Mouse (Mus musculus) liver, adult 2 months (tissue): ENCODE measurements around the gene 4930578G10Rik. TPM values are rescaled to one million over a fixed set of nuclear protein-coding genes. Genes with fewer than 3 reads are reported as not detected.

ENCODE experiments used
- DNase-seq: peaks from one replicate; pipeline ENCODE4 v3.0.0-alpha.2; 2011; ENCODE audit warnings: low read depth, low spot score; ENCODE audit errors: extremely low read depth
- H3K27ac ChIP-seq: fragments of 200-500 bp; replicated peaks from 2 replicates; pipeline ENCODE4 v1.5.1; 2012; ENCODE audit warnings: low read depth, mild to moderate bottlenecking, control low read depth, inconsistent platforms, low read length; ENCODE audit not compliant: insufficient read depth
- H3K27me3 ChIP-seq: fragments of 200-500 bp; 2 replicates; pipeline ENCODE4 v1.6.1; 2012; ENCODE audit warnings: mild to moderate bottlenecking, moderate library complexity, low read length, inconsistent platforms; ENCODE audit not compliant: control insufficient read depth, insufficient read depth
- H3K36me3 ChIP-seq: fragments of 200-500 bp; 2 replicates; pipeline ENCODE4 v1.6.1; 2012; ENCODE audit warnings: low read length, inconsistent platforms; ENCODE audit not compliant: control insufficient read depth, insufficient read depth
- H3K4me1 ChIP-seq: fragments of 200-500 bp; 2 replicates; pipeline ENCODE4 v1.6.1; 2011; ENCODE audit warnings: low read length; ENCODE audit not compliant: control insufficient read depth, insufficient read depth
- H3K4me3 ChIP-seq: fragments of 200-500 bp; 2 replicates; pipeline ENCODE4 v1.5.1; 2011; ENCODE audit warnings: low read depth, mild to moderate bottlenecking, control low read depth, low read length, moderate library complexity; ENCODE audit not compliant: insufficient read depth
- H3K79me2 ChIP-seq: fragments of 200-500 bp; 2 replicates; pipeline ENCODE4 v1.6.1; 2012; ENCODE audit warnings: inconsistent platforms, mild to moderate bottlenecking, low read length, moderate library complexity; ENCODE audit not compliant: control insufficient read depth, insufficient read depth
- H3K9ac ChIP-seq: fragments of 200-500 bp; 2 replicates; pipeline ENCODE4 v1.6.1; 2012; ENCODE audit warnings: low read depth, mild to moderate bottlenecking, control low read depth, inconsistent platforms, low read length
- CTCF ChIP-seq: fragments of 200-500 bp; IDR thresholded peaks from 2 replicates; pipeline ENCODE4 v1.5.1; 2011; ENCODE audit warnings: low read depth, low read length, control low read depth
- POLR2A ChIP-seq: fragments of 200-500 bp; IDR thresholded peaks from 2 replicates; pipeline ENCODE4 v1.6.1; 2011; ENCODE audit warnings: low read length, control low read depth; ENCODE audit not compliant: insufficient read depth; ENCODE audit errors: extremely low read depth
- WGBS: fragments of 180-500 bp; shearing (Covaris S2); methylation state at CpG from one replicate; pipeline ENCODE4 v1.1.7; 2018; 5-methylcytosine and 5-hydroxymethylcytosine counted together
- polyA plus RNA-seq: library from polyadenylated mRNA; depleted of rRNA; stranded (reverse); fragments of >200 nt; gene quantifications from 2 replicates; pipeline ENCODE4 v1.2.3, GENCODE M21; 2012; rRNA removed
- total RNA-seq: library from RNA; depleted of rRNA; stranded (reverse); fragments of >200 nt; gene quantifications from 2 replicates; pipeline ENCODE4 v1.2.3, GENCODE M21; 2014; rRNA removed

The 4930578G10Rik gene
- total and polyA plus RNA-seq, 2 experiments: not detected

DNA sequence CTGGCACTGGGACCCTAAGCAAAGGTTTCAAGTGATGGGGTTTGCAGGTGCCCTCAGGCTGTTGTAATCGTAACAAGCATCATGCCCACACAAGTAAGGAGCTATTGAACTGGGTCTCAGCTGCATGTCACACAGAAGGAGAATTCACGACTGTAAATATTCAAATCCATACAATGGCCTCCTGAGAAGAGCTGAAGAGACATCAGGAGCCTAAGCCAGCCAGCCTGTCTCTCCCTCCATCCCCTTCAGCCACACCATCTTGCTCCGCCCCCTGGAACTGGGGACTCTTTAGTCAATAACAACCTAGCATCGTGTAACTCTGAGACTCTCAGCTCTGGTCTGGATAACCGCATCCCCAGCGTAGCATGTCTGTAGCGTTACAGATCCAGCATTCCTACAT, 155.8 kb downstream of the 4930578G10Rik start:
- no peak for TF ChIP-seq POLR2A
- TF ChIP-seq CTCF: no peak
- 71% methylated on average over 7 of the region's 7 CpGs for WGBS

GRCm38 (mm10) chr4:42895118-42895517, 159.8 kb downstream of the 4930578G10Rik start:
- Histone ChIP-seq H3K4me1 (no peaks in the 10 kb centered on the region), H3K9ac (no peak overlapping the region), H3K27me3 (no peaks in the 10 kb centered on the region), H3K79me2 (no peaks in the 10 kb centered on the region), H3K4me3 (no peak overlapping the region), H3K36me3 (no peaks in the 10 kb centered on the region), H3K27ac (no peak overlapping the region)
- no peak for DNase-seq
- WGBS: 78% methylated on average over 7 of the region's 7 CpGs
- no peak for TF ChIP-seq POLR2A
- no peak for TF ChIP-seq CTCF

More for the DNA sequence above, 155.8 kb downstream of the 4930578G10Rik start:
- no peak overlapping the region for H3K9ac ChIP-seq
- DNase-seq: no peak
- H3K4me3 ChIP-seq: no peak overlapping the region
- no peaks in the 10 kb centered on the region for H3K79me2 ChIP-seq
- no peak overlapping the region for H3K27ac ChIP-seq
- no peaks in the 10 kb centered on the region for H3K4me1 ChIP-seq
- no peaks in the 10 kb centered on the region for H3K27me3 ChIP-seq
- no peaks in the 10 kb centered on the region for H3K36me3 ChIP-seq

Other genes starting within 250 kb of the 4930578G10Rik start
- not detected in 2 replicates for gene Fam205a2, start 207.4 kb upstream of the 4930578G10Rik start, total RNA-seq
- gene Fam205a2, start 207.4 kb upstream of the 4930578G10Rik start, polyA plus RNA-seq: not detected in 2 replicates
- not detected in 2 replicates for gene Gm10591, start 123.3 kb upstream of the 4930578G10Rik start, total RNA-seq
- not detected in 2 replicates for gene Gm10591, start 123.3 kb upstream of the 4930578G10Rik start, polyA plus RNA-seq
- 0.47 TPM in 1 of 2 replicates, not detected in the other for gene Gm2564, start 105.8 kb upstream of the 4930578G10Rik start, total RNA-seq
- 1.4 and 2.0 TPM in 2 replicates for gene Gm2564, start 105.8 kb upstream of the 4930578G10Rik start, polyA plus RNA-seq
- gene Ccl27b, start 80.3 kb upstream of the 4930578G10Rik start, total RNA-seq: not detected in 2 replicates
- gene Ccl27b, start 80.3 kb upstream of the 4930578G10Rik start, polyA plus RNA-seq: not detected in 2 replicates
- gene Il11ra2, start 73.7 kb upstream of the 4930578G10Rik start, total RNA-seq: not detected in 2 replicates
- 0.28 TPM in 1 of 2 replicates, not detected in the other for gene Il11ra2, start 73.7 kb upstream of the 4930578G10Rik start, polyA plus RNA-seq
- 0.65 and 1.0 TPM in 2 replicates for gene Ccl19, start 21.0 kb downstream of the 4930578G10Rik start, total RNA-seq
- 2.4 and 4.8 TPM in 2 replicates for gene Ccl19, start 21.0 kb downstream of the 4930578G10Rik start, polyA plus RNA-seq
- gene Ccl21a, start 38.4 kb downstream of the 4930578G10Rik start, total RNA-seq: 2.9 and 4.1 TPM in 2 replicates
- gene Ccl21a, start 38.4 kb downstream of the 4930578G10Rik start, polyA plus RNA-seq: 1.1 and 2.1 TPM in 2 replicates
- gene Fam205a1, start 118.3 kb downstream of the 4930578G10Rik start, total RNA-seq: not detected in 2 replicates
- gene Fam205a1, start 118.3 kb downstream of the 4930578G10Rik start, polyA plus RNA-seq: not detected in 2 replicates
- gene Gm12394, start 121.2 kb downstream of the 4930578G10Rik start, total RNA-seq: not detected in 2 replicates
- gene Gm12394, start 121.2 kb downstream of the 4930578G10Rik start, polyA plus RNA-seq: not detected in 2 replicates
- not detected in 2 replicates for gene Fam205c, start 138.7 kb downstream of the 4930578G10Rik start, total RNA-seq
- gene Fam205c, start 138.7 kb downstream of the 4930578G10Rik start, polyA plus RNA-seq: not detected in 2 replicates
- gene Phf24, start 181.1 kb downstream of the 4930578G10Rik start, total RNA-seq: 0.18 and 0.20 TPM in 2 replicates
- 0.05 and 0.13 TPM in 2 replicates for gene Phf24, start 181.1 kb downstream of the 4930578G10Rik start, polyA plus RNA-seq
- 0.83 and 1.7 TPM in 2 replicates for gene Dnajb5, start 214.3 kb downstream of the 4930578G10Rik start, total RNA-seq
- gene Dnajb5, start 214.3 kb downstream of the 4930578G10Rik start, polyA plus RNA-seq: 2.8 TPM in 2 replicates
- gene 1700022I11Rik, start 234.1 kb downstream of the 4930578G10Rik start, total RNA-seq: not detected in 2 replicates
- not detected in 2 replicates for gene 1700022I11Rik, start 234.1 kb downstream of the 4930578G10Rik start, polyA plus RNA-seq